Mouse (Mus musculus) heart, embryonic 13.5 days (tissue): ENCODE measurements around the gene Adamts8. TPM values are rescaled to one million over a fixed set of nuclear protein-coding genes. Genes with fewer than 3 reads are reported as not detected.

ENCODE experiments used
- polyA plus RNA-seq: library from polyadenylated mRNA; unstranded; fragments of >200 nt; fragmentation: Nextera tagmentation; extraction: Ambion mirVana; gene quantifications from 2 replicates; pipeline ENCODE4 v1.2.1, GENCODE M21; 2015

Gene Adamts8
- polyA plus RNA-seq, 1 experiment from 2014 or later: 8.1 TPM

Other genes starting within 250 kb of the Adamts8 start
- 7.9 and 9.0 TPM in 2 replicates for gene Adamts15, start 20.1 kb upstream of the Adamts8 start, polyA plus RNA-seq
- 5.3 and 6.7 TPM in 2 replicates for gene Zbtb44, start 88.1 kb downstream of the Adamts8 start, polyA plus RNA-seq
- gene St14, start 189.3 kb downstream of the Adamts8 start, polyA plus RNA-seq: 2.5 and 2.9 TPM in 2 replicates